Comparison of ENCODE assay signal across 8 mouse cellular contexts in the genomic region with DNA sequence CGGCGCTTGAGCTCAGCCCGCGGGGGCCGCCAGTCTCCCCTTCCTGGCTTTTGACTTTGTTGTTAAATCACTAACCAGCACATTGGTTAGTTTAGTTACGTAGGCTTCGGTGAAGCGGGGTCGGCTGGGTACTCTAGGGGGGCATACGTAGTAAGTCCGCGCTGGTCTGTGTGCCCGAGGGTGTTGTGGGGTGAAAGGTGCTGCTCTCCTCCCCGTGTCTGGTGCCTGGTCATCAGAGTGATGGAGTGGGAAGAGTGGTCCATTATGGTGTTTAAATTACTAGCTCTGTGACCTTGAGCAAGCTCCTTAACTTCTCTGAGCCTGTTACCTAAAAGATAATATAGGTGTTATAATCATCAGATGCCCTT. TPM values are rescaled to one million over a fixed set of nuclear protein-coding genes. Genes with fewer than 3 reads are reported as not detected.
DNase-seq lines count a peak whose midpoint lies in the region; ATAC-seq and TF ChIP-seq lines count a peak whose summit lies in the region.

No protein-coding gene starts in this region.

- peak overlapping the region; percentile 73 for H3K4me3 ChIP-seq in heart, embryonic 10.5 days
- H3K4me3 ChIP-seq in E14TG2a.4 (replicated peaks; ENCODE audit: low read length) = peak overlapping the region; percentile 83
- H3K4me3 ChIP-seq in forebrain, embryonic 15.5 days = peak overlapping the region; percentile 60
- H3K4me3 ChIP-seq in liver, embryonic 16.5 days (ENCODE audit: low read depth, low read length) = peak overlapping the region; percentile 48

- peak; percentile 48 for ATAC-seq in forebrain, embryonic 15.5 days (replicated peaks)
- no peak for ATAC-seq in liver, embryonic 16.5 days (ENCODE audit: low read depth)

- peaks cover 56% of the 10 kb centered on the region for H3K27me3 ChIP-seq in heart, embryonic 10.5 days (ENCODE audit: insufficient read depth, poor library complexity, severe bottlenecking)
- H3K27me3 ChIP-seq in E14TG2a.4 (ENCODE audit: insufficient read depth, low read length) = peaks cover 65% of the 10 kb centered on the region
- H3K27me3 ChIP-seq in forebrain, embryonic 15.5 days = 0 out of 2 replicates have a peak, but pooled peaks cover 3% of the 10 kb centered on the region
- peaks cover 50% of the 10 kb centered on the region for H3K27me3 ChIP-seq in liver, embryonic 16.5 days (ENCODE audit: control insufficient read depth, insufficient read depth, low read depth, low read length)

- peak overlapping the region; percentile 62 for H3K9ac ChIP-seq in forebrain, embryonic 15.5 days (replicated peaks)
- H3K9ac ChIP-seq in liver, embryonic 16.5 days (ENCODE audit: low read depth, low read length) = no peak overlapping the region

- TF ChIP-seq CTCF in E14TG2a.4 (conservative IDR thresholded peaks at IDR 0.05; ENCODE audit: low read length) = no peak

- peak overlapping the region; percentile 97 for H3K4me2 ChIP-seq in forebrain, embryonic 15.5 days (replicated peaks)
- peak overlapping the region; percentile 62 for H3K4me2 ChIP-seq in liver, embryonic 16.5 days (ENCODE audit: low read depth, low read length)

- under 1% methylated on average over 14 of the region's 14 CpGs for WGBS in heart, embryonic 10.5 days
- WGBS in forebrain, embryonic 15.5 days = 1% methylated on average over 14 of the region's 14 CpGs
- WGBS in liver, embryonic 16.5 days (ENCODE audit: insufficient replicate concordance) = 2% methylated on average over 14 of the region's 14 CpGs

- DNase-seq in heart, embryonic 10.5 days (ENCODE audit: low spot score) = no peak
- no peak for DNase-seq in heart, adult 18-20 months
- DNase-seq in adipocyte (ENCODE audit: low spot score) = no peak
- no peak for DNase-seq in left cerebral cortex, adult 11 months (ENCODE audit: low spot score)
- DNase-seq in MN1 (ENCODE audit: low spot score) = no peak

- peaks cover 19% of the 10 kb centered on the region for H3K4me1 ChIP-seq in heart, embryonic 10.5 days
- peaks cover 12% of the 10 kb centered on the region for H3K4me1 ChIP-seq in E14TG2a.4 (replicated peaks; ENCODE audit: low read depth, low read length)
- H3K4me1 ChIP-seq in forebrain, embryonic 15.5 days = peaks cover 14% of the 10 kb centered on the region
- peaks cover 2% of the 10 kb centered on the region; the same call in 1 of the 2 replicates for H3K4me1 ChIP-seq in liver, embryonic 16.5 days (ENCODE audit: control insufficient read depth, low read depth, low read length)

- H3K27ac ChIP-seq in heart, embryonic 10.5 days = peak overlapping the region; percentile 83
- H3K27ac ChIP-seq in forebrain, embryonic 15.5 days (replicated peaks) = no peak overlapping the region
- no peak overlapping the region for H3K27ac ChIP-seq in liver, embryonic 16.5 days (ENCODE audit: low read length)

- no peaks in the 10 kb centered on the region for H3K36me3 ChIP-seq in heart, embryonic 10.5 days
- H3K36me3 ChIP-seq in E14TG2a.4 (ENCODE audit: insufficient read depth, low read length) = no peaks in the 10 kb centered on the region
- no peaks in the 10 kb centered on the region for H3K36me3 ChIP-seq in forebrain, embryonic 15.5 days
- H3K36me3 ChIP-seq in liver, embryonic 16.5 days (ENCODE audit: control insufficient read depth, insufficient read depth) = no peaks in the 10 kb centered on the region

- no peaks in the 10 kb centered on the region for H3K9me3 ChIP-seq in heart, embryonic 10.5 days
- H3K9me3 ChIP-seq in E14TG2a.4 (ENCODE audit: low read length) = no peaks in the 10 kb centered on the region
- no peaks in the 10 kb centered on the region for H3K9me3 ChIP-seq in forebrain, embryonic 15.5 days
- no peaks in the 10 kb centered on the region for H3K9me3 ChIP-seq in liver, embryonic 16.5 days (replicated peaks; ENCODE audit: control insufficient read depth, low read length)

RNA-seq across cellular contexts. Expression of a gene that starts 0.5 kb away (rescaled TPM):
- polyA plus RNA-seq in heart, embryonic 10.5 days (2016; fragmentation: Nextera tagmentation; extraction: Ambion mirVana) = 2.0 TPM in 2 replicates
- total RNA-seq in heart, adult 18-20 months (2021) = under 1 TPM; 0.15 to 0.21 TPM
- polyA plus RNA-seq in forebrain, embryonic 15.5 days (2015; fragmentation: Nextera tagmentation; extraction: Ambion mirVana) = 10.7 and 11.3 TPM in 2 replicates
- 0.04 TPM in 1 of 2 replicates, not detected in the other for polyA plus RNA-seq in liver, embryonic 16.5 days (2015; fragmentation: Nextera tagmentation; extraction: Ambion mirVana)
